Mouse (Mus musculus) thymus, postnatal 14 days (tissue): ENCODE results near the gene Pgm1.

Experiments
- DNase-seq: peaks from one replicate; pipeline ENCODE4 v3.0.0; 2021

The Pgm1 gene

GRCm38 (mm10) chr4:100027773-100028172 lies 98.6 kb downstream of the Pgm1 start:
- DNase-seq: no peak

- DNase-seq: peak; percentile 50
These were observed 99.4 kb downstream of the Pgm1 start for GRCm38 (mm10) chr4:100028641-100029040.

- DNase-seq: no peak
These were observed 102.1 kb downstream of the Pgm1 start for GRCm38 (mm10) chr4:100031270-100031669.

GRCm38 (mm10) chr4:100032608-100033007 lies 103.4 kb downstream of the Pgm1 start:
- no peak for DNase-seq

GRCm38 (mm10) chr4:100033944-100034343 lies 104.7 kb downstream of the Pgm1 start:
- DNase-seq: no peak

- no peak for DNase-seq
These were observed 105.8 kb downstream of the Pgm1 start for GRCm38 (mm10) chr4:100034971-100035370.

GRCm38 (mm10) chr4:100035919-100036554 lies 106.8 kb downstream of the Pgm1 start:
- no peak for DNase-seq
